Mouse (Mus musculus): ENCODE results near the gene Gm49776.

DNA sequence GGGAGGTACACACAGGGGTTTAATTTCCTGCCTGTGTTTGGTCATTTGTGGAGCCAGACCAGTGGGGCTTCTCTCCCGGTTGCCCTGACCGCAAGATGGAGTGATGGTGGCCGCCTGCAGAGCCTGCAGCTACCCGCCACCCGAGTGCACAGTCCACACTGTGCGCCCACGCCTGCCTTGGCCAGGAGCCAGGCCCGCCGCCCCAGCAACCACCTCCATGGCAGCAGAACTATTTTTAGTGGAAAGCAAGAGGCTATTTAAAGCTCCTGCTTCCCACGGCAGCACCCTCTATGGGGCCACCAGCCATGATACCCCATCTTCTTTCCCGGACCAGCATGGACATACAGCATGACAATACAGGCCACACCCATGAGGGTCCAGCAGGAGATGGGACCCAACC is 28.5 kb downstream of the Gm49776 start:
- TF ChIP-seq POLR2A (IDR thresholded peaks at IDR 0.05; ENCODE audit: borderline replicate concordance, insufficient read depth, low read length): no peak
- TF ChIP-seq CTCF (IDR thresholded peaks at IDR 0.05; ENCODE audit: borderline replicate concordance, insufficient read depth, low read depth, low read length): no peak

All from cerebellum, adult 2 months (tissue).